Comparison of ENCODE assay signal across 9 mouse cellular contexts in the genomic region with DNA sequence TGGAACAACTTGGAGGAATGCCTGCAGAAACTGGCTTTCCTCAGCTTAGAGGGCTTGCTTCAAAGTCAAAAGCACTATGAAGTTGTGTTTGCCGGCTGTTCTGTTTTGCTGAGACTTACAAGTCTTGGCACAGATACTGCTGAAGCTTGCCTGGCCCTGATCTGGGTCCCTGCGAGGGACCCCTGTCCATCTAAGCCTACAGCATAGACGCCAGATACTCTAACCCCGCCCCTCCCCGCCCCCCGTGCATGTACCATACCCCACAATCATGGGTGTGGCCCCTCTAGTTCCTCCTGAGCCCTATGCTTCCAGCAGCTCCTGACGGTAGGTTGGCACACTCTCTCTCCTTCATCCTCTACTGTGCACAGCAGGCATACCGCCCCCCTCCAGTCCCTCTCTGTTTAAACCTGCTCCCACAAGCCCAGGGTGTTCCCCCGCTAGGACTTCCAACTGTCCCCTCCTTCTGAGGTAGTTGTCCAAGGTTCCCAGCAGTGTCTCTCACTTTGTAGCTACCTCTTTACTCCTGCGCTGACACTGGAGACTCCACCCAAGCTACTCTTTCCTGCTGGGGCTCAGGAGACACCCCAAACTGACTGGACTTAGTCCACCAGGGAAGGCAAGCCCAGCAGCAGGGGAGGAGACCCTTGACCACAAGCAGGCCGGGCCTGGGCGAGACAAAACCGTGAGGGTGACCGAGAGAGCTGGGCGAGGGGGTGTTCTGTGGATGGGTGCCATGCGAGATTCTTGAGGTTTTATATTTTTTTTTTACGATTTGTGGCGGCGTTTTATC. TPM values are rescaled to one million over a fixed set of nuclear protein-coding genes. Genes with fewer than 3 reads are reported as not detected.
DNase-seq lines count a peak whose midpoint lies in the region; TF ChIP-seq lines count a peak whose summit lies in the region.
"Had no signal": no experiment of that assay in that cellular context is flagged by ENCODE, and none has a peak within 500 bp of the region (broad histone marks: within the 10 kb centered on the region; RNA-seq: fewer than 3 reads in every experiment).

No protein-coding gene starts in this region.

- H3K36me3 ChIP-seq in heart, embryonic 10.5 days = no peaks in the 10 kb centered on the region
- H3K36me3 ChIP-seq in MEL (ENCODE audit: control insufficient read depth in 1 of 2, insufficient read depth in 2 of 2, low read length in 2 of 2) = no peaks in the 10 kb centered on the region; a peak in 1 of 4 replicates
- H3K36me3 ChIP-seq in hindbrain, embryonic 10.5 days = peaks cover 18% of the 10 kb centered on the region
- H3K36me3 ChIP-seq in midbrain, embryonic 10.5 days = peaks cover 17% of the 10 kb centered on the region; the same call in 1 of the 2 replicates
- H3K36me3 ChIP-seq: G1E had no signal

- 0 out of 4 replicates have a peak, but pooled peaks of 1 of the 2 experiments have one; percentile 37 for TF ChIP-seq POLR2A in MEL (IDR thresholded peaks at IDR 0.05; ENCODE audit: control insufficient read depth in 1 of 2, insufficient read depth in 1 of 2, low read depth in 1 of 2, low read length in 2 of 2, poor library complexity in 1 of 2)

- no peaks in the 10 kb centered on the region for H3K9me3 ChIP-seq in heart, embryonic 10.5 days
- no peaks in the 10 kb centered on the region for H3K9me3 ChIP-seq in MEL (replicated peaks; ENCODE audit: insufficient read depth, low read length)
- no peaks in the 10 kb centered on the region for H3K9me3 ChIP-seq in hindbrain, embryonic 10.5 days
- no peaks in the 10 kb centered on the region for H3K9me3 ChIP-seq in midbrain, embryonic 10.5 days (replicated peaks)

- peak overlapping the region; percentile 68 for H3K9ac ChIP-seq in MEL (ENCODE audit: control insufficient read depth, low read depth, low read length, poor library complexity, severe bottlenecking)

- peak overlapping the region; percentile 70 for H3K4me3 ChIP-seq in heart, embryonic 10.5 days
- peak overlapping the region; percentile 57 to 96 for H3K4me3 ChIP-seq in MEL (ENCODE audit: control insufficient read depth in 1 of 2, insufficient read depth in 1 of 2, low read depth in 2 of 2, low read length in 2 of 2)
- peak overlapping the region; percentile 71 for H3K4me3 ChIP-seq in hindbrain, embryonic 10.5 days
- H3K4me3 ChIP-seq in midbrain, embryonic 10.5 days = peak overlapping the region; percentile 69

- H3K27me3 ChIP-seq in heart, embryonic 10.5 days (ENCODE audit: insufficient read depth, poor library complexity, severe bottlenecking) = peaks cover 75% of the 10 kb centered on the region
- peaks cover 0 to 3% of the 10 kb centered on the region in 2 experiments; a peak in 3 of 4 replicates for H3K27me3 ChIP-seq in MEL (ENCODE audit: control insufficient read depth in 1 of 2, insufficient read depth in 2 of 2, low read length in 2 of 2)
- H3K27me3 ChIP-seq in hindbrain, embryonic 10.5 days (ENCODE audit: insufficient read depth, poor library complexity, severe bottlenecking) = peaks cover 25% of the 10 kb centered on the region
- H3K27me3 ChIP-seq in midbrain, embryonic 10.5 days (ENCODE audit: low read depth, poor library complexity, severe bottlenecking) = peaks cover 28% of the 10 kb centered on the region

- H3K79me2 ChIP-seq in MEL (ENCODE audit: control insufficient read depth, insufficient read depth, low read length, poor library complexity) = peaks cover 7% of the 10 kb centered on the region

- H3K4me1 ChIP-seq in heart, embryonic 10.5 days = peaks cover 25% of the 10 kb centered on the region
- H3K4me1 ChIP-seq in MEL (ENCODE audit: control insufficient read depth in 1 of 2, insufficient read depth in 2 of 2, low read length in 2 of 2) = peaks cover 3 to 6% of the 10 kb centered on the region in 2 experiments; a peak in 2 of 4 replicates
- peaks cover 46% of the 10 kb centered on the region for H3K4me1 ChIP-seq in hindbrain, embryonic 10.5 days (replicated peaks)
- peaks cover 46% of the 10 kb centered on the region for H3K4me1 ChIP-seq in midbrain, embryonic 10.5 days

- no peak for TF ChIP-seq CTCF in MEL (IDR thresholded peaks at IDR 0.05 in 2 of 3, conservative IDR thresholded peaks at IDR 0.05 in 1 of 3; ENCODE audit: control insufficient read depth in 1 of 3, insufficient read depth in 1 of 3, low read depth in 2 of 3, low read length in 3 of 3, poor library complexity in 1 of 3, severe bottlenecking in 1 of 3)

- no peak for TF ChIP-seq RAD21 in MEL (IDR thresholded peaks at IDR 0.05; ENCODE audit: low read depth, low read length)

- 0 out of 2 replicates have a peak overlapping the region, but pooled peaks have one; percentile 36 for H3K27ac ChIP-seq in heart, embryonic 10.5 days
- H3K27ac ChIP-seq in MEL (ENCODE audit: control insufficient read depth, low read depth, low read length) = peak overlapping the region; percentile 58
- peak overlapping the region; percentile 86 for H3K27ac ChIP-seq in hindbrain, embryonic 10.5 days
- 0 out of 2 replicates have a peak overlapping the region, but pooled peaks have one; percentile 35 for H3K27ac ChIP-seq in midbrain, embryonic 10.5 days (replicated peaks)

- 15% methylated on average over 18 of the region's 19 CpGs for WGBS in heart, embryonic 10.5 days
- WGBS in hindbrain, embryonic 10.5 days = 13% methylated on average over 19 of the region's 19 CpGs
- 16% methylated on average over 19 of the region's 19 CpGs for WGBS in midbrain, embryonic 10.5 days

- no peak for TF ChIP-seq EP300 in MEL (IDR thresholded peaks at IDR 0.05; ENCODE audit: low read depth in 1 of 2, low read length in 2 of 2)

- peak; percentile 80 for DNase-seq in heart, embryonic 10.5 days (ENCODE audit: low spot score)
- DNase-seq in heart, adult 8-10 months (ENCODE audit: low spot score) = no peak
- peak; percentile 82 for DNase-seq in MEL (ENCODE audit: low read depth, low spot score)
- DNase-seq in hindbrain, embryonic 10.5 days (ENCODE audit: low spot score) = no peak
- DNase-seq in midbrain, embryonic 10.5 days (ENCODE audit: low spot score) = no peak
- DNase-seq in adrenal gland, postnatal 14 days = no peak
- DNase-seq in right cerebral cortex, postnatal 4 days = no peak
- DNase-seq in left cerebral cortex, adult 8-10 months (ENCODE audit: low spot score in 2 of 2) = no peak

TF ChIP-seq in MEL, 35 proteins besides CTCF, POLR2A, EP300 and RAD21:
- TF ChIP-seq MEF2A (IDR thresholded peaks at IDR 0.05; ENCODE audit: extremely low read depth, insufficient replicate concordance, low read depth, low read length, poor library complexity, severe bottlenecking) = no peak
- no peak for TF ChIP-seq RCOR1 (IDR thresholded peaks at IDR 0.05; ENCODE audit: low read depth, low read length)
- no peak for TF ChIP-seq SIN3A (IDR thresholded peaks at IDR 0.05; ENCODE audit: low read length)
- no peak for TF ChIP-seq ETS1 (IDR thresholded peaks at IDR 0.05; ENCODE audit: low read depth, low read length)
- TF ChIP-seq POLR2AphosphoS5 (IDR thresholded peaks at IDR 0.05; ENCODE audit: borderline replicate concordance, low read depth, low read length) = no peak
- no peak for TF ChIP-seq SMC3 (IDR thresholded peaks at IDR 0.05; ENCODE audit: low read depth, low read length)
- TF ChIP-seq TBP (IDR thresholded peaks at IDR 0.05; ENCODE audit: low read depth, low read length) = 0 out of 2 replicates have a peak, but pooled peaks have one; percentile 31
- TF ChIP-seq POLR2AphosphoS2 (IDR thresholded peaks at IDR 0.05; ENCODE audit: low read length) = no peak
- TF ChIP-seq MYB (IDR thresholded peaks at IDR 0.05; ENCODE audit: low read depth, low read length) = no peak
- no peak for TF ChIP-seq HCFC1 (IDR thresholded peaks at IDR 0.05; ENCODE audit: low read depth, low read length)
- no peak for TF ChIP-seq GATA1 (IDR thresholded peaks at IDR 0.05; ENCODE audit: low read depth, low read length)
- TF ChIP-seq TCF12 (IDR thresholded peaks at IDR 0.05; ENCODE audit: low read depth, low read length) = 0 out of 2 replicates have a peak, but pooled peaks have one; percentile 19
- no peak for TF ChIP-seq NRF1 (IDR thresholded peaks at IDR 0.05; ENCODE audit: insufficient read depth, low read depth, low read length, poor library complexity, severe bottlenecking)
- TF ChIP-seq USF1 (IDR thresholded peaks at IDR 0.05; ENCODE audit: low read depth, low read length) = no peak
- no peak for TF ChIP-seq MAX (IDR thresholded peaks at IDR 0.05; ENCODE audit: low read length)
- TF ChIP-seq ZKSCAN1 (IDR thresholded peaks at IDR 0.05; ENCODE audit: low read depth, low read length) = no peak
- no peak for TF ChIP-seq MAFK (IDR thresholded peaks at IDR 0.05; ENCODE audit: borderline replicate concordance, low read depth, low read length)
- no peak for TF ChIP-seq NELFE (IDR thresholded peaks at IDR 0.05; ENCODE audit: low read depth, low read length)
- TF ChIP-seq E2F4 (IDR thresholded peaks at IDR 0.05; ENCODE audit: borderline replicate concordance, low read depth, low read length) = no peak
- no peak for TF ChIP-seq ZNF384 (IDR thresholded peaks at IDR 0.05; ENCODE audit: low read depth, low read length)
- no peak for TF ChIP-seq KAT2A (conservative IDR thresholded peaks at IDR 0.05; ENCODE audit: low read depth, low read length)
- peak; percentile 42; the same call in 1 of the 2 replicates for TF ChIP-seq MXI1 (IDR thresholded peaks at IDR 0.05; ENCODE audit: low read depth, low read length)
- TF ChIP-seq JUND (IDR thresholded peaks at IDR 0.05; ENCODE audit: low read depth, low read length) = no peak
- TF ChIP-seq MYC (IDR thresholded peaks at IDR 0.05; ENCODE audit: low read depth, low read length) = no peak
- TF ChIP-seq TAL1 (IDR thresholded peaks at IDR 0.05; ENCODE audit: low read length) = no peak
- TF ChIP-seq UBTF (IDR thresholded peaks at IDR 0.05; ENCODE audit: borderline replicate concordance, insufficient read depth, low read depth, low read length) = no peak
TF ChIP-seq in MEL: peak in this region for 3.

RNA-seq across cellular contexts. Expression of a gene that starts 12.1 kb away (rescaled TPM):
- 3.7 and 8.8 TPM in 2 replicates for polyA plus RNA-seq in heart, embryonic 10.5 days (2016; fragmentation: Nextera tagmentation; extraction: Ambion mirVana)
- total RNA-seq in heart, adult 8-10 months (2022) = 10 to 100 TPM in 3 of 4 experiments, 1 to 10 TPM in 1; 7.3 to 10.8 (median 10.6) TPM
- 18.3 and 22.2 TPM in 2 replicates for total RNA-seq in MEL (2012; rRNA removed)
- polyA plus RNA-seq in MEL (2012; ENCODE audit: insufficient read depth in 1 of 2, insufficient read length in 2 of 2, low read depth in 1 of 2, low replicate concordance in 2 of 2, missing spikeins in 1 of 2) = 10 to 100 TPM in 1 of 2 experiments, not detected in 1; 51.0 TPM
- 46.9 and 113 TPM in 2 replicates for polyA plus RNA-seq in hindbrain, embryonic 10.5 days (2016; fragmentation: Nextera tagmentation; extraction: Ambion mirVana)
- polyA plus RNA-seq in midbrain, embryonic 10.5 days (2016; fragmentation: Nextera tagmentation; extraction: Ambion mirVana) = 27.8 and 42.4 TPM in 2 replicates
- total RNA-seq in adrenal gland, postnatal 14 days (2021) = 32.3 and 37.4 TPM in 2 replicates
- total RNA-seq in left cerebral cortex, adult 8-10 months (2022) = 1,000 to 10,000 TPM; 1,109 to 1,183 (median 1,132) TPM

Comparison
In these comparisons a context has a peak if more than half of its experiments do, and no peak if none do; other contexts are left out.
1. DNase-seq: peak in heart, embryonic 10.5 days (single experiment) and MEL (single experiment); none in heart, adult 8-10 months (single experiment), hindbrain, embryonic 10.5 days (single experiment), midbrain, embryonic 10.5 days (single experiment), adrenal gland, postnatal 14 days (single experiment), right cerebral cortex, postnatal 4 days (single experiment) and left cerebral cortex, adult 8-10 months (0 of 2).
2. H3K27ac ChIP-seq: peak in every context shown above with its lines; median percentile 86 in hindbrain, embryonic 10.5 days; 58 in MEL; 36 in heart, embryonic 10.5 days; 35 in midbrain, embryonic 10.5 days.
3. RNA of a gene that starts 12.1 kb away (total RNA-seq): 1,109 to 1,183 TPM in left cerebral cortex, adult 8-10 months; 32.3 to 37.4 TPM in adrenal gland, postnatal 14 days, 18.3 to 22.2 TPM in MEL and 7.3 to 10.8 TPM in heart, adult 8-10 months; every median in the first group is over 10 times any median in the second.
4. Peak in every context shown above with its lines, with median percentiles within 50 percentile points of each other: H3K4me3 ChIP-seq.